Mouse (Mus musculus) right cerebral cortex, postnatal 4 days (tissue): ENCODE results near the gene Lkaaear1.

Experiments used
- DNase-seq: peaks from one replicate; pipeline ENCODE4 v3.0.0-alpha.2; 2022

Gene Lkaaear1

DNA sequence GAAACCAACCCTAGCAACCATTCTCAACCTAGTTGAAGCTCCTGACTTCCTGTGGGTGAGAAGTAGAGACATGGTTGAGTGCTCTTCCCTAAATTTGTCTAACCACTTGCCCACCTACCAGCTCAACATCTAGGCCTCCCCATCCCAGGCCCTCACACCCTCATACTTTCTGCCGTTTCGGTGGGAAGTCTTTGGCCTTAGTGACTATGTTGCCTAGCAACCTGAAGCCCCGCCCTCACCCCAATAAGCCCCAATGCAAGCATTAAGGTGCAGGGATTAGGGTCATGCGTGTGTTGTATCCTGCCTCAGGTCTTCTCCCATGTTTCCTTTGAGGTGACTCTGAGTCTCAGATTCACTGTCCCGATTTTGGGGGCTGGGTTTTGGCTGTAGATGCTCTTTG is at the start of gene Lkaaear1:
TSS of gene Lkaaear1 (minus strand) at position 202 of the 400 bp plus-strand sequence.
- DNase-seq, result no peak

- DNase-seq, result no peak
Observed at GRCm38 (mm10) chr2:181730051-181730450, 31.8 kb upstream of the Lkaaear1 start.

DNA sequence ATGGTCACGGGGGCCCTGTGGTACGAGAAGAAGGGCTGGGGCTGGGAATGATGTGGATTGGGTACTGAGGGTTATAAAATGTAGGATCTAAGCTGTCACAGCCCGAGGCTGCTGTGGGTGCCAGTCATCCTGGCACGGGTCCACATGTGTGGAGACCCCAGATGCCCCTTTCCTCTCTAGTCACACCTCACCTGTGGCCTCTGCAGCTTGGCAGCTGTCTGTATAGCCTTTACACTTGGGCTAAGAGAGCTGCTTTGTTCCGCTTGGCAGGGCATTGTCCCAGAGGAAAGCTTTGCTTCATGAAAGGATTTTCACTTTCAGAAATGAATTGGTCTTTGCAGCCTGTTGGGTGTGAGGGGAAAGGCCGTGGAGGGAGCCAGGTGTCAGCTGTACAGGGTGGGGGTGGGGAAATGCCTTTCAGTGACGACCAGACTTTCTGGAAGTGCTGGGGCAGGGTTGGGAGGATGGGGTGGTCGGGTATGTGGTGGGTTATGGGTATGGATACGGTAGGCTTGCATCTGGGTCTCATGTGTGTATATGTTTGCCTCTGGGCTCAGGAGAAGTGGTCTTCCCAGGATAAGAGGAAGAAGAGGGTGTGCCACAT is 29.5 kb upstream of the Lkaaear1 start:
- DNase-seq, result no peak

DNA sequence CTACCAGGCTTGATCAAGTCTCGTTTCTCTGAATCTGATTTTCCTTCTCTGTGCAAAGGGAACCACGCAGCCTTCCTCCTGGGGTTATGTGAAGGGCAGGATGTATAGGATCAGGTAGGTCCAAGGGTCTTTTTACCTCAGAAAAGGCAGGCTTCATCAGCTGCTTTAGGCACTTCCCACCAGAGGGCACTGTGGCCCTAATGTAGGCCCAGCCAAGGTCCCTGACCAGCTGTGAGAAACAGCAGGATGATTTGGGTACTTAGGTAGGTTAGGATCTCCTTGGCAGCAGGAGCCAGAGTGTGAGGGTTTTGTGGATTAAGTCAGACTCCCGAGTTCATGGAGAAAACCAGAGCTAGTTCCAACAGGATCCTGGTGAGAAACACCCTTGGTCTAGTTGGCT is 24.0 kb upstream of the Lkaaear1 start:
- DNase-seq, result peak; percentile 41

- DNase-seq, result no peak
Observed at GRCm38 (mm10) chr2:181721200-181721599, 23.0 kb upstream of the Lkaaear1 start.

- no peak for DNase-seq
Observed at GRCm38 (mm10) chr2:181720061-181720460, 21.8 kb upstream of the Lkaaear1 start.

DNA sequence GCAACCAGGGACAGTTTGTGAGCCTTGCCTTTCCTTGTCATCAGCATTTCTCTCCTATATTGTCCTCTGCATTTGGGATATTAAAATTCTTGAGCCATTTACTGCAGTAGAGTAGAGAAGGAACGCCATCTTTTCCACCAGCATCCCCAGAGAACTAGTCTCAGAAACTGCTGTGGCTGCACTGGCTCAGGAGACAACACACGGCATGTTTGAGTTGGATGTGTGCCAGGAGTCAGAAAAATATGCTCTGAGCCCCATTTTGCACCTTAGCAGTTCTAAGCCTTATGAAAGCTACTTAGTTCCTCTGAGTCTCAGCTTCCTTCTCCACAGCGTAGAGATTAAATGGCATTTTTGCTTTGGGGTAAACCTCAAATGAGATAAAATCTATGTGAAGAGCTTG is 18.7 kb upstream of the Lkaaear1 start:
- DNase-seq, result no peak

DNA sequence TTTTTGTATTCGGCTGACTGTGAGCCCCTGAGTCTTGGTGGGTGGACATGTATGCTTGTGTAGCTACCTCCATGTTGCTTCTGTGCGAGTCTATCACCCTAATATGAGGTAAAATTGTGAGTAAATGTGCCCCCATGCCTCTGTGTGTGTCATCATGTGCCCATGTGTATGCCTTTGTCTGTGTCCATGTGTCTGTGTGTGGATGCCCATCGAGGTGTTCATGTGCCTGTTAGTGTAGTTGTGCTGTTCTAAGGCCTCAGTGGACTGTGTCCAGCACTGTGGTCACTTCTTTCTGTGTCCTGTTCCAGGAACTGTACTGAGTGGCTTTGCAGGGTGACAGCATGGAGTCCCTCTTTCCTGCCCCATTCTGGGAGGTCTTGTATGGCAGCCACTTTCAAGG is 17.1 kb upstream of the Lkaaear1 start:
- DNase-seq, result no peak

- peak; percentile 71 for DNase-seq
Observed at GRCm38 (mm10) chr2:181714903-181715326, 16.7 kb upstream of the Lkaaear1 start, which contains the start of gene Oprl1. Gene Oprl1 (plus strand): TSS chr2:181715016.

DNA sequence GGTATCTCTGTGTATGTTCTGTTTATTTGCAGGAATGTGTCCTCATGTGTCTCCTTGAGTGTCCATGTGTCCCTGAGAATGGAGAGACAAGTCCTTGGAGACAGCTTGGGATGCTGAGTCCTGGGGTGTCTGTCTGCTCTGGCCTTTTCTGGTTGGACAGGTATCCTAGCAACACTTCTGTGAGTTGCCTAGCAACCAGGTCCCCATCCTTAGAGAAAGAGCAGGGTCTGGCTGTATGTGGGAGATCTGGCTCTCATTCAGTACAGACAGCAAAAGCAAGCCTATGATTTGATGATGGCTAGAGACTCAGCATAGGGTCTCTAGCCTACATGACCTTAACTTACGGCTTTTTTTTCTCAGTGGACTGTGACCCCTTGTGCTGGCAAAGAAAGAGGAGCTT is 15.5 kb upstream of the Lkaaear1 start:
- DNase-seq, result no peak

DNA sequence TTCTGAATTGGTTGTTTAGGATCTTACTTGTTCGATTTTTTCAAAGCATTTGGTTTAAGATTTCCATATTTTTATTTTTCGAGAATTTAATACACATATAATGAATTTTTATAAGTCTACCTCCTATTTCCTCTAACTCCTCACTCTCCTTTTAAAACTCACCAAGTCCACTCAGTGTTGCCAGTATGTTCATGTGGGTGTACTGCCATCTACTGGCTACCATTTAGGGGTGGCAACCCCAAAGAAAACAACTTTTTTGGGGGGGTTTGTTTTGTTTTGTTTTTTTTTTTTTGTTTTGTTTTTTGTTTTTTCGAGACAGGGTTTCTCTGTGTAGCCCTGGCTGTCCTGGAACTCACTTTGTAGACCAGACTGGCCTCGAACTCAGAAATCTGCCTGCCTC is 8.4 kb upstream of the Lkaaear1 start:
- no peak for DNase-seq

DNA sequence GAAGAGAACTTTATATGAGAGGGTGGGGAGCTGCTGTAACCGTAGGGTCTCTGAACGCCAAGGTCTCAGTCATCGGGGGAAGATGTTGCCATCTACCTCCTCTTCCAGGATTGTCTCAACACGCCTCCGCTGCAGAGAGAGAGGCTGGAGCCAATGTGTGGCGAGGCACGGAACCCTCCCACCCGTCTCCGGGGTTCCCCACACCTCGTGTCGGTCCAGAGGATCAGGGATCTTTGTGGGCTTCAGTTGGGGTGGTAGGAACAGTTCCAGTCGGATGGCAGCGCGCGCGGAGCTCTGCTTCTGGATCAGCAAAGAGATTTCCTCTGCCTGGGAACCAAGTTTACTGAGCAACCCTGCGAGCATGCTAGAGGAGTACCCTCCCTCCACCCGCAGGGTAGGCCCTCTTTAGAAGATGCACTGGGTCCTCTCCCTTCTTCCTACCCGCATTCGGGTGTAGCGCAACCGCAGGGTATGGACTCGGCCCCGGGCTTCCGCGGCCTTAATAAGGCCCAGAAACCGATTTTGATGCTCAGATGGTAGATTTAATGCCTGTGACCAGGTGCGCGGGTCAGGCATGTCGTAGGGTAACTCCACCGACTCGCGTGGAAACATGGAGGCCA is 1.3 kb downstream of the Lkaaear1 start:
- no peak for DNase-seq

DNA sequence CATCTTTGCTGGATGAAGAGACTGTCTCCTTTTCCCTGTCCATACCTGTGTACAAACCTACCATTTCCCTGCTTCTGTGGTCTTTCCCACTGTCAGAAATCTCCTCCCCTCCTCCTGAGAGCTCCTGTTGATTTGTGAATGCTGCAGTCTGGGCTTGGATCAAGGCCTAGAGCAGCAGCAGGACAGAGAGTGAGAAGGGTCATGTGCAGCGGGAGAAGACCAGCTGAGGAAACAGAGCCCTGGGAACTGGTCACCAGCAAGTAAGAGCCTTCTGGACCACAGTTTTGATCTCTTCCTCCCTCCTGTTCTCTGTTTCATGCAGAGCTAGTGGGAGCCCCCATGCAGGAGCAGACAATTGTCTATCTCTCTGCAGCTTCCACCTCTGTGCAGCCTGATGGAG is 2.5 kb downstream of the Lkaaear1 start:
- DNase-seq, result no peak

- no peak for DNase-seq
Observed at GRCm38 (mm10) chr2:181694581-181694980, 3.7 kb downstream of the Lkaaear1 start.

GRCm38 (mm10) chr2:181693339-181694280 is 4.6 kb downstream of the Lkaaear1 start, which contains the start of gene Rgs19:
Gene Rgs19 (minus strand): TSS chr2:181693977.
- peak; percentile 80 for DNase-seq

- no peak for DNase-seq
Observed at GRCm38 (mm10) chr2:181692304-181692703, 5.9 kb downstream of the Lkaaear1 start.

GRCm38 (mm10) chr2:181691571-181691970 is 6.7 kb downstream of the Lkaaear1 start:
- DNase-seq, result no peak

- DNase-seq, result no peak
Observed at GRCm38 (mm10) chr2:181691083-181691482, 7.2 kb downstream of the Lkaaear1 start.

GRCm38 (mm10) chr2:181689466-181690160 is 8.6 kb downstream of the Lkaaear1 start:
- no peak for DNase-seq

GRCm38 (mm10) chr2:181687586-181687985 is 10.7 kb downstream of the Lkaaear1 start:
- DNase-seq, result no peak

DNA sequence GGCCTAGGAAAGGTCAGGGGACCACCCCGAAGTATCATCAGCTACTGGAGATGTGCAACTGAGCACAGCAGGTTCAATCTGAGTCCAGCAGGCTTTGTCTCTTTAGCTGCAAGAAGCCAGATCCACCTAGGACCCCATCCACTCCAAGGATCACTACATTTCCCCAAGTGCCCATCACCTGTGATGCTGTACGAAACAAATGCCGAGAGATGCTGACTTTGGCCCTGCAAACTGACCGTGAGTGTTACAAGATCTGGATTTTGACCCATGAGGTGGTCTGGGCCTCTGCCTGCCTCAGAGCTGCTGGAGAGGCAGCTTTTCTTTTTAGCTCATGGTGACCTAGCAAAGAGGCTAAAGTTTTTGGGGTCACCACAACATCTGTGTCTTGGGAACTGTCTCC is 12.6 kb downstream of the Lkaaear1 start:
- no peak for DNase-seq

- DNase-seq, result no peak
Observed at GRCm38 (mm10) chr2:181684713-181685112, 13.5 kb downstream of the Lkaaear1 start.

DNA sequence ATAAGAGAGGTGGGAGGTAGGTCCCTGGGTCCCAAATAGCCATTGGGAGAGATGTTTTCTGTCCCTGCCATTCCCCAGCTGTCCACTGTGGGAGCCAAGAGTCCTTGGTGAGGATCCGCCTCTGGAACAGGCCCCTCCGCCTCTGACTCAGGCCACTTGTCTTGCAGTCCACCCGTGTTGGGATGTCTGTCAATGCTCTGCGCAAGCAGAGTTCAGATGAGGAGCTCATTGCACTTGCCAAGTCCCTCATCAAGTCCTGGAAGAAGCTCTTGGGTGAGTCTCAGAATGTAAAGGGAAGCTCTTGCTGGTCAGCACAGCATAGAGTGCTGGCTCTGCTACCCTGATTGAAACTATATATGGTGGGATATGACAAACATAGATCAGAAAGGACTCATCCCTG is 14.9 kb downstream of the Lkaaear1 start:
- DNase-seq, result no peak
